Mouse (Mus musculus): Measurements from ENCODE around the gene Slco3a1. TPM values are rescaled to one million over a fixed set of nuclear protein-coding genes. Genes with fewer than 3 reads are reported as not detected.

Gene Slco3a1
- polyA plus RNA-seq, 1 experiment = 1.2 TPM

DNA sequence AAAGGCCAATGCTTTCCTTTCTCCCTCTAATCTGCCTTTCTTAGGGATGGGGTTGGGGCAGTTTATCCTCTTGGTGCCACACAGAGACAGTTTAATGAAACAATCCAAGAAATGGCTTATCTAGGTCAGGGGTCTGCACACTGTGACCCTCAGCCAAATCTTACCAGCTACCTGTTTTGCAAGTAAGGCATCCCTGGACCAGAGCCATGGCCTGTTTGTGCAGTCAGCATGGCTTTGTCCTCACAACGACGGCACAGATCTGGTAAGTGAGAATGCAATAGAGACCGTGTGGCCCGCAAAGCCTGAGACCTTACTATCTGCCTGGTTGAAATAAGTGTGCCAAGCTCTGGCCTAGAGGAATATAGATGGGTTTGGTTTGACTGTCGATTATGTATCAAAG lies 36.3 kb downstream of the Slco3a1 start:
- no peak overlapping the region for H3K27ac ChIP-seq (ENCODE audit: insufficient read depth, low read length)
- TF ChIP-seq CTCF (IDR thresholded peaks at IDR 0.05; ENCODE audit: low read depth, low read length) (no peak), POLR2A (IDR thresholded peaks at IDR 0.05; ENCODE audit: insufficient read depth, low read length) (no peak), EP300 (IDR thresholded peaks at IDR 0.05; ENCODE audit: insufficient read depth, low read depth, low read length) (no peak)
- no peaks in the 10 kb centered on the region for H3K9me3 ChIP-seq (replicated peaks; ENCODE audit: control insufficient read depth, insufficient read depth, low read length, poor library complexity, severe bottlenecking)
- no peak overlapping the region for H3K9ac ChIP-seq (ENCODE audit: low read depth, poor library complexity, severe bottlenecking)
- no peaks in the 10 kb centered on the region for H3K4me1 ChIP-seq (ENCODE audit: control insufficient read depth, insufficient read depth, low read length)
- no peaks in the 10 kb centered on the region for H3K27me3 ChIP-seq (ENCODE audit: control insufficient read depth, insufficient read depth, low read length, poor library complexity, severe bottlenecking)
- H3K36me3 ChIP-seq (ENCODE audit: control insufficient read depth, insufficient read depth, low read length, poor library complexity, severe bottlenecking) = no peaks in the 10 kb centered on the region
- no peak overlapping the region for H3K4me3 ChIP-seq (ENCODE audit: low read depth, low read length)

DNA sequence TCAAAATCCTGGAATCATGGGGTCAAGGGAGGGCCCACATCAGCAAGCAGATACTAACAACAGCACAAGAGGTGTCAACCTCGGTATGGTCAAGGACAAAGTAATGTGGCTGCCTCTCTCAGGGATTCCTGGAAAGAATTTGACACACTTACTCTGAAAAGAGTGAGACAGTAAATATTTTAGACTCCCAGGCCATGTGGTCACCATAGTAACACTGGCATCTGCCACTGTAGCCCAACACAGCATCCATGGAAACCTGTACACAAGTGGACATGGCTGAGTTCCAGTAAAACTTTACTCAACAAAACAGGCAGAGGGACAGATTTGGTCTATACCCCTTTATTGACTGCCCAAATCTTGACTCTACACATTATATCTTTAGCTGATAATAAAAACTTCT lies 43.9 kb downstream of the Slco3a1 start:
- Histone ChIP-seq H3K27me3 (ENCODE audit: control insufficient read depth, insufficient read depth, low read length, poor library complexity, severe bottlenecking) (no peaks in the 10 kb centered on the region), H3K27ac (ENCODE audit: insufficient read depth, low read length) (no peak overlapping the region), H3K9me3 (replicated peaks; ENCODE audit: control insufficient read depth, insufficient read depth, low read length, poor library complexity, severe bottlenecking) (no peaks in the 10 kb centered on the region), H3K36me3 (ENCODE audit: control insufficient read depth, insufficient read depth, low read length, poor library complexity, severe bottlenecking) (no peaks in the 10 kb centered on the region), H3K4me1 (ENCODE audit: control insufficient read depth, insufficient read depth, low read length) (no peaks in the 10 kb centered on the region), H3K9ac (ENCODE audit: low read depth, poor library complexity, severe bottlenecking) (no peak overlapping the region), H3K4me3 (ENCODE audit: low read depth, low read length) (no peak overlapping the region)
- TF ChIP-seq POLR2A (IDR thresholded peaks at IDR 0.05; ENCODE audit: insufficient read depth, low read length) = no peak
- TF ChIP-seq EP300 (IDR thresholded peaks at IDR 0.05; ENCODE audit: insufficient read depth, low read depth, low read length) = no peak
- no peak for TF ChIP-seq CTCF (IDR thresholded peaks at IDR 0.05; ENCODE audit: low read depth, low read length)

DNA sequence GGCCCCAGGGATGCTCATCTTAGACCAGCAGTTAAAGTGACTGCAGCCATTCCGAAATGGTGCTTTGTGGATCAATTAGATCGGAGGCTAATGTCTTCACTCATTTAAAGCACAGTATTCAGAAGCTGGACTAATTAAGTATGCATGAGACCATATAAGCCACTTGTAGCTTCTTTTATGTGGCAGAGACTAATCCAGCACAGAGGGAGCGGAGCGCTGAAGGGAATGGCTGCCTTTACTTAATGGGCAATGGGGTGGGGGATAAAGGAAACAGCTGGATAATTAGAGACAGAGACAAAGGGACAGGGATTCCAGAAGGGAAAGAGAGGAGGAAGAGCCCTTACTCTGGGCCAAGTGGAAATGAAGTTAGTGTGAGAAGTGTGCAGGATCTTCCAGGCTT lies 46.4 kb downstream of the Slco3a1 start:
- Histone ChIP-seq H3K4me3 (ENCODE audit: low read depth, low read length) (no peak overlapping the region), H3K27me3 (ENCODE audit: control insufficient read depth, insufficient read depth, low read length, poor library complexity, severe bottlenecking) (no peaks in the 10 kb centered on the region), H3K9me3 (replicated peaks; ENCODE audit: control insufficient read depth, insufficient read depth, low read length, poor library complexity, severe bottlenecking) (no peaks in the 10 kb centered on the region), H3K9ac (ENCODE audit: low read depth, poor library complexity, severe bottlenecking) (no peak overlapping the region), H3K4me1 (ENCODE audit: control insufficient read depth, insufficient read depth, low read length) (no peaks in the 10 kb centered on the region), H3K27ac (ENCODE audit: insufficient read depth, low read length) (no peak overlapping the region), H3K36me3 (ENCODE audit: control insufficient read depth, insufficient read depth, low read length, poor library complexity, severe bottlenecking) (no peaks in the 10 kb centered on the region)
- TF ChIP-seq POLR2A (IDR thresholded peaks at IDR 0.05; ENCODE audit: insufficient read depth, low read length) (no peak), EP300 (IDR thresholded peaks at IDR 0.05; ENCODE audit: insufficient read depth, low read depth, low read length) (no peak), CTCF (IDR thresholded peaks at IDR 0.05; ENCODE audit: low read depth, low read length) (no peak)

DNA sequence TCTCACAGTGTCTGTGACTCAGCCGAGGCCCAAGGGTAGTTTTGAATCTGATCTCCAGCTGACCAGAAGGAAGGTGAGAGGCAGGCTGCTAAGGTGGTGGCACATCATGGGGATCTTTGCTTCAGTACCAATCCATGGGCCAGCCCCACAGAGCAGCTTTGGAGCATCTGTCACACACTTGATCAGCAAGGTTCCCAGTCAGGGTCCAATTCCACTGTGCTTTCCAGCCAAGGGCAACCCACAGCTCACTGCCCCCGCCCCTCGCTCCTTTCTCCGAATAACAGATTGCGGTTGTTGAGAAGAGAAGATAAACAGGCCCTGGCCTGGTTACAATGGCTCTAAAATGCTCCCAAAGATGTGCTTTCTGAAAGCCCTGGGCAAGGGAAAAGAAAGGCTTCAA lies 47.7 kb downstream of the Slco3a1 start:
- TF ChIP-seq POLR2A (IDR thresholded peaks at IDR 0.05; ENCODE audit: insufficient read depth, low read length) = no peak
- TF ChIP-seq EP300 (IDR thresholded peaks at IDR 0.05; ENCODE audit: insufficient read depth, low read depth, low read length) = no peak
- TF ChIP-seq CTCF (IDR thresholded peaks at IDR 0.05; ENCODE audit: low read depth, low read length) = no peak
- Histone ChIP-seq H3K27me3 (ENCODE audit: control insufficient read depth, insufficient read depth, low read length, poor library complexity, severe bottlenecking) (no peaks in the 10 kb centered on the region), H3K4me1 (ENCODE audit: control insufficient read depth, insufficient read depth, low read length) (no peaks in the 10 kb centered on the region), H3K9me3 (replicated peaks; ENCODE audit: control insufficient read depth, insufficient read depth, low read length, poor library complexity, severe bottlenecking) (no peaks in the 10 kb centered on the region), H3K9ac (ENCODE audit: low read depth, poor library complexity, severe bottlenecking) (no peak overlapping the region), H3K36me3 (ENCODE audit: control insufficient read depth, insufficient read depth, low read length, poor library complexity, severe bottlenecking) (no peaks in the 10 kb centered on the region), H3K27ac (ENCODE audit: insufficient read depth, low read length) (no peak overlapping the region), H3K4me3 (ENCODE audit: low read depth, low read length) (no peak overlapping the region)

DNA sequence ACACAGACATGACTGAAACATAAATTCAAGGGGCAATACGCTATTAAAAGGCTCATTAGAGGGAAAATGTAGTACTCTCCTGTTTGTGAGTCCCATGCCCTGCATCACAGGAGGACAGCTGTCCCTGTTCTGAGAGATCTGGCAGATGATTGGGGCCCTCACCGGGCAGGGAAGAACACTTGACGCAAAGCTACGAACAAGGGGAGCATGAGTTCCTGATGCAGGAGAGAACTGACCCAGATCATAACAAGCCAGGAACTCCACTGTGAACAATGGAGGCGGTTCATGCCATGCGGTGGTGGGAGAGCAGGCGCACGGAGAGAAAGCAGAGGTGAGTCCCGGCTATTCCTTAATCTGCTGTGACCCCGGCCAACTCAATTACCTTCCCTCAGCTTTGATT lies 48.9 kb downstream of the Slco3a1 start:
- Histone ChIP-seq H3K36me3 (ENCODE audit: control insufficient read depth, insufficient read depth, low read length, poor library complexity, severe bottlenecking) (no peaks in the 10 kb centered on the region), H3K9ac (ENCODE audit: low read depth, poor library complexity, severe bottlenecking) (no peak overlapping the region), H3K4me1 (ENCODE audit: control insufficient read depth, insufficient read depth, low read length) (no peaks in the 10 kb centered on the region), H3K27me3 (ENCODE audit: control insufficient read depth, insufficient read depth, low read length, poor library complexity, severe bottlenecking) (no peaks in the 10 kb centered on the region), H3K27ac (ENCODE audit: insufficient read depth, low read length) (no peak overlapping the region), H3K9me3 (replicated peaks; ENCODE audit: control insufficient read depth, insufficient read depth, low read length, poor library complexity, severe bottlenecking) (no peaks in the 10 kb centered on the region), H3K4me3 (ENCODE audit: low read depth, low read length) (no peak overlapping the region)
- TF ChIP-seq CTCF (IDR thresholded peaks at IDR 0.05; ENCODE audit: low read depth, low read length) = no peak
- TF ChIP-seq EP300 (IDR thresholded peaks at IDR 0.05; ENCODE audit: insufficient read depth, low read depth, low read length) = no peak
- TF ChIP-seq POLR2A (IDR thresholded peaks at IDR 0.05; ENCODE audit: insufficient read depth, low read length) = no peak

DNA sequence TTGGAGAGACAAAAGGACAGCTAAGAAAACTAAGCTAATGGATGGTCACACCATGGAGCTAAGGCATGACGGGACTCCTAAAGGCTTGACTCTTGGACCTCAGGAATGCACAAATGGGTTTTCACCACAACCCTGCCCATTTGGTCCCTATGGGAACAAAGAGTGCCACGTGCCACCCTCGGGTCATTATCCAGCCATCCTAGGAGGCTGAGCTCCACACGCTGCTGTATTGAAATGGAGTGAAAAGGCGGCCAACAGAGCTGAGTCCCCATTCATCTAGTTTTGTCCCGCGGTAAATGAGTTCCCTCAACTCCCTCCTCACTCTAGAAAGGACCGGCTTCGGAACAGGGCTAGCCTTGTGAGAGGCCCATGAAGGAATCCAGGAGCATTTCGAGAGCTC lies 53.4 kb downstream of the Slco3a1 start:
- no peak overlapping the region for H3K9ac ChIP-seq (ENCODE audit: low read depth, poor library complexity, severe bottlenecking)
- no peak overlapping the region for H3K27ac ChIP-seq (ENCODE audit: insufficient read depth, low read length)
- H3K27me3 ChIP-seq (ENCODE audit: control insufficient read depth, insufficient read depth, low read length, poor library complexity, severe bottlenecking) = no peaks in the 10 kb centered on the region
- no peak overlapping the region for H3K4me3 ChIP-seq (ENCODE audit: low read depth, low read length)
- no peaks in the 10 kb centered on the region for H3K4me1 ChIP-seq (ENCODE audit: control insufficient read depth, insufficient read depth, low read length)
- no peak for TF ChIP-seq POLR2A (IDR thresholded peaks at IDR 0.05; ENCODE audit: insufficient read depth, low read length)
- TF ChIP-seq EP300 (IDR thresholded peaks at IDR 0.05; ENCODE audit: insufficient read depth, low read depth, low read length) = no peak
- no peaks in the 10 kb centered on the region for H3K9me3 ChIP-seq (replicated peaks; ENCODE audit: control insufficient read depth, insufficient read depth, low read length, poor library complexity, severe bottlenecking)
- H3K36me3 ChIP-seq (ENCODE audit: control insufficient read depth, insufficient read depth, low read length, poor library complexity, severe bottlenecking) = no peaks in the 10 kb centered on the region

All from ES-Bruce4 (cell line).